Mouse (Mus musculus) kidney, embryonic 14.5 days (tissue): ENCODE measurements around the gene Gan. TPM values are rescaled to one million over a fixed set of nuclear protein-coding genes. Genes with fewer than 3 reads are reported as not detected.

Experiments used
- ATAC-seq: fragments of 200-750 bp; cut with Nextera tagmentation; 2 replicates; pipeline ENCODE4 v1.8.0; 2017; ENCODE audit warnings: moderate number of reproducible peaks, mild to moderate bottlenecking, moderate TSS enrichment, moderate library complexity; ENCODE audit not compliant: low FRiP score, low TSS enrichment
- H3K27ac ChIP-seq: fragments of 300-500 bp; sonication (generic); 2 replicates; pipeline ENCODE4 v1.5.1; 2014; ENCODE audit warnings: low read depth, mild to moderate bottlenecking, low read length, moderate library complexity, mixed read lengths
- H3K27me3 ChIP-seq: fragments of 300-500 bp; sonication (generic); 2 replicates; pipeline ENCODE4 v1.6.1; 2014; ENCODE audit warnings: mild to moderate bottlenecking, low read length; ENCODE audit not compliant: control insufficient read depth, insufficient read depth
- H3K36me3 ChIP-seq: fragments of 300-500 bp; sonication (generic); 2 replicates; pipeline ENCODE4 v1.6.1; 2014; ENCODE audit warnings: low read length, mixed read lengths; ENCODE audit not compliant: control insufficient read depth, insufficient read depth
- H3K4me1 ChIP-seq: fragments of 300-500 bp; sonication (generic); 2 replicates; pipeline ENCODE4 v1.6.1; 2014; ENCODE audit warnings: low read length, mixed read lengths; ENCODE audit not compliant: control insufficient read depth, insufficient read depth
- H3K4me2 ChIP-seq: fragments of 300-500 bp; sonication (generic); replicated peaks from 2 replicates; pipeline ENCODE4 v1.6.1; 2014; ENCODE audit warnings: low read depth, mild to moderate bottlenecking, low read length
- H3K4me3 ChIP-seq: fragments of 300-500 bp; sonication (generic); 2 replicates; pipeline ENCODE4 v1.5.1; 2014; ENCODE audit warnings: mild to moderate bottlenecking, low read length
- H3K9ac ChIP-seq: fragments of 300-500 bp; sonication (generic); 2 replicates; pipeline ENCODE4 v1.6.1; 2014; ENCODE audit warnings: low read depth, mild to moderate bottlenecking, low read length, moderate library complexity
- H3K9me3 ChIP-seq: fragments of 300-500 bp; sonication (generic); 2 replicates; pipeline ENCODE4 v1.6.1; 2016; ENCODE audit warnings: low read length; ENCODE audit not compliant: control insufficient read depth
- WGBS: fragments of 180-500 bp; shearing (Covaris S2); extraction: QIAGEN DNeasy Blood & Tissue Kit; methylation state at CpG from one replicate; pipeline ENCODE4 v1.1.7; 2014; 5-methylcytosine and 5-hydroxymethylcytosine counted together
- polyA plus RNA-seq: library from polyadenylated mRNA; unstranded; fragments of >200 nt; fragmentation: Nextera tagmentation; extraction: Ambion mirVana; gene quantifications from 2 replicates; pipeline ENCODE4 v1.2.1, GENCODE M21; 2014

Gene Gan
- polyA plus RNA-seq, 1 experiment from 2014 or later: 3.1 TPM

- peaks cover 19% of the 10 kb centered on the region for H3K4me1 ChIP-seq
- H3K27me3 ChIP-seq: no peaks in the 10 kb centered on the region
- H3K4me3 ChIP-seq: no peak overlapping the region
- no peak overlapping the region for H3K9ac ChIP-seq
- no peak overlapping the region for H3K27ac ChIP-seq
- 78% methylated on average over 5 of the region's 5 CpGs for WGBS
- H3K36me3 ChIP-seq: no peaks in the 10 kb centered on the region
- no peaks in the 10 kb centered on the region for H3K9me3 ChIP-seq
- no peak overlapping the region for H3K4me2 ChIP-seq
- no peak for ATAC-seq
These were observed 107.1 kb downstream of the Gan start for GRCm38 (mm10) chr8:117265079-117265478.

Other genes with a start within 250 kb of the Gan start
- gene Cmc2, start 236.7 kb upstream of the Gan start, polyA plus RNA-seq: 80.2 and 111 TPM in 2 replicates
- 47.1 and 53.0 TPM in 2 replicates for gene Cenpn, start 236.4 kb upstream of the Gan start, polyA plus RNA-seq
- 8.9 and 13.8 TPM in 2 replicates for gene Atmin, start 214.7 kb upstream of the Gan start, polyA plus RNA-seq
- 2.5 and 2.7 TPM in 2 replicates for gene 1700030J22Rik, start 179.2 kb upstream of the Gan start, polyA plus RNA-seq
- gene Gcsh, start 164.6 kb upstream of the Gan start, polyA plus RNA-seq: 182 and 198 TPM in 2 replicates
- not detected in 2 replicates for gene Pkd1l2, start 75.7 kb upstream of the Gan start, polyA plus RNA-seq
- 0.19 and 0.38 TPM in 2 replicates for gene Bco1, start 62.3 kb upstream of the Gan start, polyA plus RNA-seq
- 22.9 and 23.7 TPM in 2 replicates for gene Cmip, start 98.9 kb downstream of the Gan start, polyA plus RNA-seq